Mouse (Mus musculus) heart, embryonic 14.5 days (tissue): Measurements from ENCODE around the gene Col4a4. TPM values are rescaled to one million over a fixed set of nuclear protein-coding genes. Genes with fewer than 3 reads are reported as not detected.

Experiments
- ATAC-seq: fragments of 200-750 bp; cut with Nextera tagmentation; 2 replicates; pipeline ENCODE4 v1.8.0; 2017; ENCODE audit warnings: low read depth, moderate TSS enrichment; ENCODE audit not compliant: insufficient number of reproducible peaks, insufficient read depth, low FRiP score
- H3K27ac ChIP-seq, 2 experiments: fragments of 200-500 bp in 1 of 2; fragments of 300-500 bp in 1 of 2; sonication (generic) in 1 of 2; replicated peaks in 1 of 2; 2 replicates each; pipeline ENCODE4 v1.5.1; 2012 to 2014; ENCODE audit warnings: low read depth in 2 of 2, low read length in 2 of 2, control low read depth in 1 of 2, mild to moderate bottlenecking in 1 of 2, mixed read lengths in 1 of 2; ENCODE audit not compliant: control insufficient read depth in 1 of 2, insufficient read depth in 1 of 2
- H3K27me3 ChIP-seq: fragments of 300-500 bp; sonication (generic); 2 replicates; pipeline ENCODE4 v1.6.1; 2014; ENCODE audit warnings: mild to moderate bottlenecking, low read length, control low read depth; ENCODE audit not compliant: control insufficient read depth, insufficient read depth
- H3K36me3 ChIP-seq: fragments of 300-500 bp; sonication (generic); 2 replicates; pipeline ENCODE4 v1.6.1; 2014; ENCODE audit warnings: mild to moderate bottlenecking, control low read depth, low read length, mixed read lengths; ENCODE audit not compliant: control insufficient read depth, insufficient read depth
- H3K4me1 ChIP-seq, 2 experiments: fragments of 200-500 bp in 1 of 2; fragments of 300-500 bp in 1 of 2; sonication (generic) in 1 of 2; 2 replicates each; pipeline ENCODE4 v1.6.1; 2012 to 2014; ENCODE audit warnings: low read length in 2 of 2, control low read depth in 1 of 2, mixed read lengths in 1 of 2; ENCODE audit not compliant: control insufficient read depth in 2 of 2, insufficient read depth in 2 of 2
- H3K4me2 ChIP-seq: fragments of 300-500 bp; sonication (generic); 2 replicates; pipeline ENCODE4 v1.6.1; 2014; ENCODE audit warnings: mild to moderate bottlenecking, low read length
- H3K4me3 ChIP-seq, 2 experiments: fragments of 200-500 bp in 1 of 2; fragments of 300-500 bp in 1 of 2; sonication (generic) in 1 of 2; 2 replicates each; pipeline ENCODE4 v1.5.1; 2012 to 2014; ENCODE audit warnings: low read length in 2 of 2, mild to moderate bottlenecking in 2 of 2, control low read depth in 1 of 2, low read depth in 1 of 2, moderate library complexity in 1 of 2; ENCODE audit not compliant: control insufficient read depth in 1 of 2, insufficient read depth in 1 of 2
- H3K9ac ChIP-seq: fragments of 300-500 bp; sonication (generic); 2 replicates; pipeline ENCODE4 v1.6.1; 2014; ENCODE audit warnings: mild to moderate bottlenecking, low read length
- H3K9me3 ChIP-seq: fragments of 300-500 bp; sonication (generic); 2 replicates; pipeline ENCODE4 v1.6.1; 2016; ENCODE audit warnings: low read length, control low read depth; ENCODE audit not compliant: control insufficient read depth
- WGBS: fragments of 180-500 bp; shearing (Covaris S2); extraction: QIAGEN DNeasy Blood & Tissue Kit; methylation state at CpG from one replicate; pipeline ENCODE4 v1.1.7; 2014; 5-methylcytosine and 5-hydroxymethylcytosine counted together
- polyA plus RNA-seq: library from polyadenylated mRNA; unstranded; fragments of >200 nt; fragmentation: Nextera tagmentation; extraction: Ambion mirVana; gene quantifications from 2 replicates; pipeline ENCODE4 v1.2.1, GENCODE M21; 2014

Gene Col4a4
- 0.42 and 0.59 TPM in 2 replicates for polyA plus RNA-seq

DNA sequence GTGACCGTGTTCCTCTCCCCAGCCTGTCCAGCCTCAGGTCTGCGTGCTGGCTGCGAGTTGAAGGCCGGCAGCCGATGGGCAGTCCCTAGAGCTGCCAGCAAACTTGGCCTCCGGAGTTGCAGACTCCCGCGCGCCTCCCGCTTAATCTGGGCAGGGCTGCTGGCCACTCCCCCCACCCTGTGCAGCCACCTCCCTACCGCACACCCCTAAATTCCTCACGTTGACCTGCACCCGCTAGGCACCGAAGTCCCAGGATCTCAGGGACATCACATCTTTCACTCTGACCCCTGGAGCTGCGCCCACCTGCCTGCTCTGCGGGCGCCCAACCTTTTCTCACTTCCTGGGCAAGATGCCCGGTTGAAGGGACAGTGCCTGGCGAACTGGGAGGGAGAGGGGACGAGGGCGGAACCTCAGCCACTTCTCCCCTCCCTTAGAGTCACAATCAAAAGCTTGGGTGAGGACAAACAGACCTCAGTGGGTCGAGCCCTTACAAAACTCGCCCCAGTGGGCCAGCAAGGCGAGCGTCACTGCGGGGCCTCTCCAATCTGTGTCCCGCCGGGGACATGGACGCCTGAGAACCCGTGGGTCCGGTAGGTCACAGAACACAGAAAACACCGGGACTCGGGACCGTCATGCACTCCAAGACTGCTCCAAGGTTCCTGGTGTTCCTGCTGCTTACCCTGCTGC lies at the start of gene Col4a4, which contains the start of gene Col4a3:
Col4a4 (minus strand) TSS at position 137 of the 687 bp plus-strand sequence.
Col4a3 (plus strand) TSS at position 209 of the 687 bp plus-strand sequence.
- Histone ChIP-seq H3K36me3 (no peaks in the 10 kb centered on the region), H3K27me3 (peaks cover 26% of the 10 kb centered on the region), H3K4me3 (peak within 1 kb of the TSS; percentile 46 to 48), H3K9me3 (no peaks in the 10 kb centered on the region), H3K4me1 (peaks cover 4 to 11% of the 10 kb centered on the region in 2 experiments; a peak in 3 of 4 replicates), H3K4me2 (peak within 1 kb of the TSS; percentile 87), H3K27ac (no peak within 1 kb of the TSS), H3K9ac (peak within 1 kb of the TSS; percentile 48)
- 0 out of 2 replicates have a peak, but pooled peaks have one; percentile 56 for ATAC-seq
- WGBS = 3% methylated on average over 33 of the region's 34 CpGs

DNA sequence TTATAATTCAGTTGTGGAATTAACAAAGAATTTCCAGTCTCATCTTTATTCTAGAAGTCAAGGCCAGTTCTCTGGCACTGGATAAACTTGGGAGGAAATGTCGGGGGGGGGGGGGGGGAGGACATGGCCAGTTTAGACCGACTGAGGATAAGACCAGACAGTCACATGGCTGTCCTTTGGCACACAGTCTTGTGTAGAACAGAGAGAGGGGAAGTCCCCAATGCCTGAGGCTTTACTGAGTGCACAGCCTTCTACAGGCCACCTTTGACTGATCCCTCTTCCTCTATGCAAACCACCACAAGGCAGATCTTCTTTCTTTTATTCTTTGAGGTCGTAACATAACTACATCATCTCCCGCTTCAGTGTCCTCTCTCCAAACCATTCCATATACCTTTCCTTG lies 49.7 kb upstream of the Col4a4 start:
- no peak overlapping the region for H3K9ac ChIP-seq
- ATAC-seq = no peak
- 73% methylated on average over 4 of the region's 4 CpGs for WGBS

DNA sequence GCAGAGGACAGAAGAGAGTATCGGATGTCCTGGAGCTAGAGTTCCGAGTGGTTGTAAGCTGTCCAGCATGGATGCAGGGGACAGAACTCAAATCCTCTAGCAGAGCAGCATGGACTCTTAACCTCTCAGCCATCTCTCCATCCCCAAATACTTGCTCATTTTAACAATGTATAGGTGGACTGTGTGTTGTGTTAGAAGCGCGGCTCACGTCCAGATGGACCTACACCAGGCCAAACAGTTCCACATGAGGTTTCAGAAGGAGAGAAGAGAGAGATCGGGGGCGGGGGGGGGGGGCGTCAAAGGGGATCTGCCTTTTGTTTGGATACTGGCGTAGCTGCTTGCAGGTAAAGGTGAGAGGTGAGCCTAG lies 48.6 kb upstream of the Col4a4 start:
- H3K4me3 ChIP-seq = no peak overlapping the region
- no peak overlapping the region for H3K27ac ChIP-seq
- no peaks in the 10 kb centered on the region for H3K36me3 ChIP-seq
- WGBS = 91% methylated on average over 9 of the region's 9 CpGs
- no peaks in the 10 kb centered on the region for H3K9me3 ChIP-seq
- H3K27me3 ChIP-seq = no peaks in the 10 kb centered on the region
- H3K9ac ChIP-seq = no peak overlapping the region
- peaks cover 13 to 20% of the 10 kb centered on the region in 2 experiments for H3K4me1 ChIP-seq
- no peak for ATAC-seq
- H3K4me2 ChIP-seq = no peak overlapping the region

More for the DNA sequence above, 49.7 kb upstream of the Col4a4 start:
- Histone ChIP-seq H3K27me3 (no peaks in the 10 kb centered on the region), H3K27ac (no peak overlapping the region), H3K4me2 (no peak overlapping the region), H3K36me3 (no peaks in the 10 kb centered on the region), H3K9me3 (no peaks in the 10 kb centered on the region), H3K4me1 (peaks cover 8 to 14% of the 10 kb centered on the region in 2 experiments), H3K4me3 (no peak overlapping the region)

GRCm38 (mm10) chr1:82634545-82635253 lies 48.0 kb upstream of the Col4a4 start:
- H3K27ac ChIP-seq = no peak overlapping the region
- H3K36me3 ChIP-seq = no peaks in the 10 kb centered on the region
- H3K4me2 ChIP-seq = no peak overlapping the region
- H3K4me1 ChIP-seq = peaks cover 12 to 20% of the 10 kb centered on the region in 2 experiments
- H3K9ac ChIP-seq = no peak overlapping the region
- ATAC-seq = no peak
- H3K9me3 ChIP-seq = no peaks in the 10 kb centered on the region
- no peak overlapping the region for H3K4me3 ChIP-seq
- 79% methylated on average over 19 of the region's 19 CpGs for WGBS
- no peaks in the 10 kb centered on the region for H3K27me3 ChIP-seq

GRCm38 (mm10) chr1:82631169-82631792 lies 44.6 kb upstream of the Col4a4 start:
- no peak overlapping the region for H3K9ac ChIP-seq
- H3K4me3 ChIP-seq = no peak overlapping the region
- WGBS = 20% methylated on average over 6 of the region's 6 CpGs
- no peak overlapping the region for H3K4me2 ChIP-seq
- ATAC-seq = 0 out of 2 replicates have a peak, but pooled peaks have one; percentile 33
- H3K27ac ChIP-seq = no peak overlapping the region
- no peaks in the 10 kb centered on the region for H3K27me3 ChIP-seq
- no peaks in the 10 kb centered on the region for H3K9me3 ChIP-seq
- H3K36me3 ChIP-seq = no peaks in the 10 kb centered on the region
- peaks cover 13 to 20% of the 10 kb centered on the region in 2 experiments for H3K4me1 ChIP-seq

DNA sequence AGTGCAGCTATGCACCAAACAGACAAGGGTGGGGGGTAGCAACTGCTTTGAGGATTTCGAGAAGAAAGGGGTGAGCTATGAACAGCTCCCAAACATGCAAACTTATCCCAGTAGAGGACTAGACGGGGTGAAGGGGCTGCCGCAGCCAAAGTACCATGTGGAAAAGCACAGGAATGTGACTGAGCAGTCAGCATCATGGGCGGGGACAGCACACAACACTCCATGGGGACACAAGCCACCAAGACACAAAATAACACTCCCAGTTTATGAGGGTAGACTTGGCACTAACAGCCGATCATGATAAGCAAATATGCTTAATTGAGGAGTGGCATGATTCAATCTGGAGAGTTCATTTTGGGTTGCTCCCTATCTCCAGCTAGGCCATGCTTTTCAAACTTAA lies 42.8 kb upstream of the Col4a4 start:
- 68% methylated on average over 5 of the region's 5 CpGs for WGBS
- Histone ChIP-seq H3K27me3 (no peaks in the 10 kb centered on the region), H3K4me1 (peaks cover 11 to 17% of the 10 kb centered on the region in 2 experiments), H3K9me3 (no peaks in the 10 kb centered on the region), H3K4me2 (no peak overlapping the region), H3K36me3 (no peaks in the 10 kb centered on the region), H3K4me3 (no peak overlapping the region), H3K9ac (no peak overlapping the region), H3K27ac (no peak overlapping the region)
- ATAC-seq = no peak

GRCm38 (mm10) chr1:82627652-82628051 lies 41.0 kb upstream of the Col4a4 start:
- H3K4me1 ChIP-seq = peaks cover 9 to 13% of the 10 kb centered on the region in 2 experiments
- no peak overlapping the region for H3K27ac ChIP-seq
- no peaks in the 10 kb centered on the region for H3K27me3 ChIP-seq
- no peaks in the 10 kb centered on the region for H3K9me3 ChIP-seq
- no peak overlapping the region for H3K4me2 ChIP-seq
- no peak overlapping the region for H3K9ac ChIP-seq
- no peaks in the 10 kb centered on the region for H3K36me3 ChIP-seq
- ATAC-seq = no peak
- 39% methylated on average over 4 of the region's 4 CpGs for WGBS
- H3K4me3 ChIP-seq = no peak overlapping the region
